Mouse (Mus musculus): ENCODE data around the gene Hspb3. TPM values are rescaled to one million over a fixed set of nuclear protein-coding genes. Genes with fewer than 3 reads are reported as not detected.

The Hspb3 gene
- polyA plus RNA-seq, 1 experiment from 2014 or later: 29.3 TPM

DNA sequence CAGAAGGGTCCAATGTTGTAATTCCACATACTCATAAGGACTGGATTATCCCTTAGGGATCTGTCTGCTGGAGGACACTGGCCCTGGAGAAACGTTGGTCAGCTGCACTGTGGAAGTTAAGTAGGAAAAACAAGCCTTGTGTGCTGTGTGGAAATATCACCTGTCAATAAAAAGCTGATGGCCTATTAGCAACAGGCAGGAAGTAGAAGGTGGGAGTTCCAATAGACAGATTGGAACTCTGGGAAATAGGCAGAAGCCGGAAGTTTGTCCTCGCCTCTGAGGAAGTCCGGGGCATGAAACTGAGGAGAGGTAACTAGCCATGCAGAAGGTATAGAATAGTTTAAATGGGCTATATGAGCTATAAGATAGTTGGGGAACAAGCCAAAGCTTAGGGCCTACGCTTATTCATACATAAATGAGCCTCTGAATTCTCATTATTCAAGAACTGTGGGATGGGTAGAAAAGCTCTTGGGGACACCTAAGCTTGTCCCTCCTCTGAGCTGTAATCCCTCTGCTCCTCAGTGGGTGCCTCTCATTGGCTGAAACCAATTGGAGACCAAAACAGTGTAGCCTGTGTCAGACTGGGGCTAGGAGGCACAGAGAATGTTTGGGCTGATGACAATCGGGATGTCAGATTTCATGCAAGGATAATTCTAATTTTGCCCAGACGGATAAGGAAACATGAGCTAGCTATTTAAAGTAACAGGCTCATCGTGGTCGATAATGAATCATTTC lies 2.7 kb downstream of the Hspb3 start:
- Histone ChIP-seq H3K27ac (replicated peaks; ENCODE audit: low read depth, low read length) (no peak overlapping the region), H3K36me3 (ENCODE audit: control insufficient read depth, insufficient read depth, low read length) (no peaks in the 10 kb centered on the region), H3K4me2 (ENCODE audit: low read depth, low read length) (peak overlapping the region; percentile 14; the same call in 1 of the 2 replicates), H3K9me3 (ENCODE audit: control insufficient read depth, low read length) (no peaks in the 10 kb centered on the region), H3K4me1 (ENCODE audit: control insufficient read depth, insufficient read depth, low read length) (no peaks in the 10 kb centered on the region; the same call in 1 of the 2 replicates), H3K9ac (ENCODE audit: low read depth, low read length) (no peak overlapping the region), H3K27me3 (replicated peaks; ENCODE audit: control insufficient read depth, insufficient read depth, low read length) (no peaks in the 10 kb centered on the region), H3K4me3 (ENCODE audit: low read depth, low read length) (no peak overlapping the region)
- ATAC-seq (ENCODE audit: low read depth): no peak
- no peak for DNase-seq (ENCODE audit: low spot score)
- WGBS: 66% methylated on average over 9 of the region's 9 CpGs

- Histone ChIP-seq H3K27ac (replicated peaks; ENCODE audit: low read depth, low read length) (no peak overlapping the region), H3K9me3 (ENCODE audit: control insufficient read depth, low read length) (no peaks in the 10 kb centered on the region), H3K4me1 (ENCODE audit: control insufficient read depth, insufficient read depth, low read length) (no peaks in the 10 kb centered on the region), H3K36me3 (ENCODE audit: control insufficient read depth, insufficient read depth, low read length) (no peaks in the 10 kb centered on the region), H3K9ac (ENCODE audit: low read depth, low read length) (no peak overlapping the region), H3K4me3 (ENCODE audit: low read depth, low read length) (no peak overlapping the region), H3K27me3 (replicated peaks; ENCODE audit: control insufficient read depth, insufficient read depth, low read length) (no peaks in the 10 kb centered on the region), H3K4me2 (ENCODE audit: low read depth, low read length) (no peak overlapping the region)
- DNase-seq (ENCODE audit: low spot score): no peak
- 56% methylated on average over 7 of the region's 7 CpGs for WGBS
- ATAC-seq (ENCODE audit: low read depth): no peak
Measured at GRCm38 (mm10) chr13:113657204-113657603, 6.3 kb downstream of the Hspb3 start.

- ATAC-seq (ENCODE audit: low read depth): no peak
- Histone ChIP-seq H3K36me3 (ENCODE audit: control insufficient read depth, insufficient read depth, low read length) (no peaks in the 10 kb centered on the region), H3K4me3 (ENCODE audit: low read depth, low read length) (no peak overlapping the region), H3K4me1 (ENCODE audit: control insufficient read depth, insufficient read depth, low read length) (no peaks in the 10 kb centered on the region), H3K27ac (replicated peaks; ENCODE audit: low read depth, low read length) (no peak overlapping the region), H3K4me2 (ENCODE audit: low read depth, low read length) (no peak overlapping the region), H3K9me3 (ENCODE audit: control insufficient read depth, low read length) (no peaks in the 10 kb centered on the region), H3K27me3 (replicated peaks; ENCODE audit: control insufficient read depth, insufficient read depth, low read length) (no peaks in the 10 kb centered on the region), H3K9ac (ENCODE audit: low read depth, low read length) (no peak overlapping the region)
- WGBS: 71% methylated on average over 4 of the region's 4 CpGs
- no peak for DNase-seq (ENCODE audit: low spot score)
Measured at GRCm38 (mm10) chr13:113656639-113657038, 6.8 kb downstream of the Hspb3 start.

GRCm38 (mm10) chr13:113655511-113655910 lies 8.0 kb downstream of the Hspb3 start:
- Histone ChIP-seq H3K9me3 (ENCODE audit: control insufficient read depth, low read length) (no peaks in the 10 kb centered on the region), H3K27ac (replicated peaks; ENCODE audit: low read depth, low read length) (no peak overlapping the region), H3K27me3 (replicated peaks; ENCODE audit: control insufficient read depth, insufficient read depth, low read length) (no peaks in the 10 kb centered on the region), H3K4me2 (ENCODE audit: low read depth, low read length) (no peak overlapping the region), H3K4me3 (ENCODE audit: low read depth, low read length) (no peak overlapping the region), H3K4me1 (ENCODE audit: control insufficient read depth, insufficient read depth, low read length) (no peaks in the 10 kb centered on the region), H3K36me3 (ENCODE audit: control insufficient read depth, insufficient read depth, low read length) (no peaks in the 10 kb centered on the region), H3K9ac (ENCODE audit: low read depth, low read length) (no peak overlapping the region)
- no peak for ATAC-seq (ENCODE audit: low read depth)
- WGBS: 89% methylated on average over 4 of the region's 4 CpGs
- DNase-seq (ENCODE audit: low spot score): no peak

GRCm38 (mm10) chr13:113640944-113641597 lies 22.4 kb downstream of the Hspb3 start:
- Histone ChIP-seq H3K4me1 (ENCODE audit: control insufficient read depth, insufficient read depth, low read length) (no peaks in the 10 kb centered on the region), H3K36me3 (ENCODE audit: control insufficient read depth, insufficient read depth, low read length) (no peaks in the 10 kb centered on the region), H3K4me3 (ENCODE audit: low read depth, low read length) (no peak overlapping the region), H3K27ac (replicated peaks; ENCODE audit: low read depth, low read length) (no peak overlapping the region), H3K27me3 (replicated peaks; ENCODE audit: control insufficient read depth, insufficient read depth, low read length) (no peaks in the 10 kb centered on the region), H3K9me3 (ENCODE audit: control insufficient read depth, low read length) (no peaks in the 10 kb centered on the region), H3K4me2 (ENCODE audit: low read depth, low read length) (no peak overlapping the region), H3K9ac (ENCODE audit: low read depth, low read length) (no peak overlapping the region)
- WGBS: 70% methylated on average over 11 of the region's 11 CpGs
- ATAC-seq (ENCODE audit: low read depth) (peak; percentile 33; the same call in 1 of the 2 replicates), DNase-seq (ENCODE audit: low spot score) (peak; percentile 48)

- H3K9me3 ChIP-seq (ENCODE audit: control insufficient read depth, low read length): no peaks in the 10 kb centered on the region
- H3K27me3 ChIP-seq (replicated peaks; ENCODE audit: control insufficient read depth, insufficient read depth, low read length): no peaks in the 10 kb centered on the region
- H3K9ac ChIP-seq (ENCODE audit: low read depth, low read length): no peak overlapping the region
- no peak overlapping the region for H3K27ac ChIP-seq (replicated peaks; ENCODE audit: low read depth, low read length)
- peak; percentile 74 for DNase-seq (ENCODE audit: low spot score)
- no peaks in the 10 kb centered on the region for H3K36me3 ChIP-seq (ENCODE audit: control insufficient read depth, insufficient read depth, low read length)
- no peak overlapping the region for H3K4me3 ChIP-seq (ENCODE audit: low read depth, low read length)
- no peaks in the 10 kb centered on the region for H3K4me1 ChIP-seq (ENCODE audit: control insufficient read depth, insufficient read depth, low read length)
- 29% methylated on average over 7 of the region's 7 CpGs for WGBS
- ATAC-seq (ENCODE audit: low read depth): no peak
- no peak overlapping the region for H3K4me2 ChIP-seq (ENCODE audit: low read depth, low read length)
Measured at GRCm38 (mm10) chr13:113638914-113639313, 24.6 kb downstream of the Hspb3 start.

DNA sequence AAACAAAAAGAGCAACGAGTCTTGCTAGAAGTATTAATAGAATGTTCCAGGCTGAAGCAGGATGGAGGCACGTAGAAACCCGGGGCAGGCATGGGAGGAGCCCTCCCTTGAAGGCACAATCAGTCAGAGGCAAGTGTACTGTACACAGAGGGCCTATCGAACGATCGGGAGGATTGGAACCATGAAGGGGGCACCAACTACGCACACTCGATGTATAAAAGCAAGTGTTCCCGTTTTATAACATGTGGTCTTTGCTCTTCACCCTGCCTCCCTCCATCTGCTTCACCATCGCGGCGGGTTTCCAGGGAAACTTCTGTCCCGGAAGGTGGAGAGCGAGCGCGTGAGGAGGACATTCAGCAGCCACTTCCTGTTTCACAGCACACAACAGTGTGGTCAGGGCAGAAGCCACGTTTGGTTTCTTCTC lies 27.7 kb downstream of the Hspb3 start:
- Histone ChIP-seq H3K4me3 (ENCODE audit: low read depth, low read length) (no peak overlapping the region), H3K27me3 (replicated peaks; ENCODE audit: control insufficient read depth, insufficient read depth, low read length) (no peaks in the 10 kb centered on the region), H3K4me2 (ENCODE audit: low read depth, low read length) (no peak overlapping the region), H3K9ac (ENCODE audit: low read depth, low read length) (no peak overlapping the region), H3K9me3 (ENCODE audit: control insufficient read depth, low read length) (no peaks in the 10 kb centered on the region), H3K4me1 (ENCODE audit: control insufficient read depth, insufficient read depth, low read length) (no peaks in the 10 kb centered on the region), H3K27ac (replicated peaks; ENCODE audit: low read depth, low read length) (no peak overlapping the region), H3K36me3 (ENCODE audit: control insufficient read depth, insufficient read depth, low read length) (no peaks in the 10 kb centered on the region)
- WGBS: 78% methylated on average over 17 of the region's 17 CpGs
- DNase-seq (ENCODE audit: low spot score) (no peak), ATAC-seq (ENCODE audit: low read depth) (no peak)

DNA sequence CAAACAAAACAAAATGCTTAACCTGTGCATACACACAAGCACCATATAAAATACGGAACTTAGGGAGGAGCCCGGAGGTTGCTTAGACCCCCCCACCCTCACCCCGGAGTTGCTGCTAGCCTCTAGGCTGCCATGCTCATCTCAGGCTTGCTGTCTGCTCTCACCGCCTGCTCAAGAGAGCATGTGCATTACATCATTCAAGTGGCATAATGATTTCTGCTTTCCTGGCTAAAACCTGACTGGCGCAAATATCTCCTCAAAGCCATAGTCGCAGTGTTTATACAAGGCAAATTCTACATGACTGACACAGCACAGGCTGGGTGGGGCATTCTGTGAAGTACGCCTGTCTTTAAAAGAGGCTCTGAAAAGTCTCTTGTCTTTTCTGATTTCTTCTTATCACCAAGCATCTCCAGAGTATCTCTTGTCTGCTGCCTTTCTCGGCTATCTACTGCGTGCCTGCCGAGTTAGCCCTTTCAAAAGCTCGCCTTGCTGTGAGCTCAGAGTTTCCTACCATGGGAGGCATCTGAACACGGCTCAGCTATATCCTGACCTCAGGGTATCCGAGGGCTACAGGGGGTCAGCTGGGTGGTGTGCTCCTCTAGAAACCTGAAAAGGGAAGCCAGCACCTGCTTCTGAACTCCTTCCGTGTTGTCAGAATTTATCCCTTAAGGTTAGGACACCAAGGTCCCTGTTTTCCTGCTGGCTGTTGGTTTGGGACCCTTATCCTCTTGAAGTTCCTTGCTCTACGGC lies 28.6 kb downstream of the Hspb3 start:
- Histone ChIP-seq H3K4me1 (ENCODE audit: control insufficient read depth, insufficient read depth, low read length) (0 out of 2 replicates have a peak, but pooled peaks cover 3% of the 10 kb centered on the region), H3K27me3 (replicated peaks; ENCODE audit: control insufficient read depth, insufficient read depth, low read length) (no peaks in the 10 kb centered on the region), H3K4me2 (ENCODE audit: low read depth, low read length) (no peak overlapping the region), H3K9ac (ENCODE audit: low read depth, low read length) (no peak overlapping the region), H3K36me3 (ENCODE audit: control insufficient read depth, insufficient read depth, low read length) (no peaks in the 10 kb centered on the region), H3K4me3 (ENCODE audit: low read depth, low read length) (no peak overlapping the region), H3K27ac (replicated peaks; ENCODE audit: low read depth, low read length) (no peak overlapping the region), H3K9me3 (ENCODE audit: control insufficient read depth, low read length) (no peaks in the 10 kb centered on the region)
- ATAC-seq (ENCODE audit: low read depth) (no peak), DNase-seq (ENCODE audit: low spot score) (no peak)
- 77% methylated on average over 15 of the region's 15 CpGs for WGBS

Data from embryonic facial prominence, embryonic 14.5 days (tissue).